Mouse (Mus musculus): ENCODE measurements around the gene Rpl36a.

DNA sequence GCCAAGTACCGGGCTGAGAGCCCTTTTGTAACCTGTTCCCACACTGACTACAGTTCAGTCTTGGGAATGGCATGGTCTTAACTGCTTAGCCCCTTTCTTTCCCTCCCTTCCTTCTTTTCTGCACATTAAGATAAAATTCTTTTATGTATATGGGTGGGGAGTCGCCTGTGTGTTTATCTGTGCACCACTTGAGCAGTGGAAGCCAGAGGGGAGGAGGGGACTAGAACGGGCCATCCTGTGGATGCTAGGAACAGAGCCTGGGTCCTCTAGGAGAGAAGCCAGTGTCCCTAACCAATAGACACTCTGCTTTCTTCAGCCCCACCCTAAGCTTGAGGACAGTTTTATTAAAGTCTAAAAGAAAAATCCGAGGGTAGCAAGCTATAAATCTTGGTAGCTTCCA is 25.5 kb downstream of the Rpl36a start:
- TF ChIP-seq EP300 (IDR thresholded peaks at IDR 0.05; ENCODE audit: insufficient read depth, low read depth, low read length) = no peak
- no peak for TF ChIP-seq POLR2A (IDR thresholded peaks at IDR 0.05; ENCODE audit: insufficient read depth, low read depth, low read length)
